Mouse (Mus musculus) lung, adult 2 months (tissue): ENCODE results near the gene Tubgcp5. TPM values are rescaled to one million over a fixed set of nuclear protein-coding genes. Genes with fewer than 3 reads are reported as not detected.

Source experiments
- DNase-seq: peaks from one replicate; pipeline ENCODE4 v3.0.0; 2022
- H3K4me1 ChIP-seq: fragments of 200-500 bp; 2 replicates; pipeline ENCODE4 v1.6.1; 2011; ENCODE audit warnings: low read length; ENCODE audit not compliant: control insufficient read depth, insufficient read depth
- H3K4me3 ChIP-seq: fragments of 200-500 bp; replicated peaks from 2 replicates; pipeline ENCODE3; 2011; ENCODE audit warnings: low read depth, mild to moderate bottlenecking, control low read depth, low read length; ENCODE audit errors: extremely low read depth
- CTCF ChIP-seq: fragments of 200-500 bp; IDR thresholded peaks from 2 replicates; pipeline ENCODE4 v1.5.1; 2011; ENCODE audit warnings: mild to moderate bottlenecking, low read length, control low read depth; ENCODE audit not compliant: insufficient read depth
- POLR2A ChIP-seq: fragments of 200-500 bp; IDR thresholded peaks from 2 replicates; pipeline ENCODE4 v1.6.1; 2011; ENCODE audit warnings: low read depth, mild to moderate bottlenecking, control low read depth, low read length, borderline replicate concordance; ENCODE audit errors: extremely low read depth
- WGBS: fragments of 180-500 bp; shearing (Covaris S2); methylation state at CpG from one replicate; pipeline ENCODE4 v1.1.7; 2018; 5-methylcytosine and 5-hydroxymethylcytosine counted together
- polyA plus RNA-seq: library from polyadenylated mRNA; depleted of rRNA; stranded (reverse); fragments of >200 nt; gene quantifications from 2 replicates; pipeline ENCODE4 v1.2.3, GENCODE M21; 2012

The Tubgcp5 gene
- polyA plus RNA-seq, 1 experiment, result 3.6 TPM

GRCm38 (mm10) chr7:55846606-55847312, 52.8 kb downstream of the Tubgcp5 start:
- Histone ChIP-seq H3K4me1 (peaks cover 10% of the 10 kb centered on the region), H3K4me3 (no peak overlapping the region)
- no peak for DNase-seq
- 43% methylated on average over 9 of the region's 9 CpGs for WGBS
- no peak for TF ChIP-seq CTCF
- no peak for TF ChIP-seq POLR2A

GRCm38 (mm10) chr7:55849948-55850571, 56.1 kb downstream of the Tubgcp5 start:
- no peak for TF ChIP-seq POLR2A
- no peak for TF ChIP-seq CTCF
- DNase-seq, result no peak
- H3K4me3 ChIP-seq, result no peak overlapping the region
- peaks cover 18% of the 10 kb centered on the region for H3K4me1 ChIP-seq
- WGBS, result 60% methylated on average over 14 of the region's 14 CpGs

- Histone ChIP-seq H3K4me3 (no peak overlapping the region), H3K4me1 (peaks cover 18% of the 10 kb centered on the region)
- TF ChIP-seq POLR2A (no peak), CTCF (no peak)
- WGBS, result 19% methylated on average over 3 of the region's 3 CpGs
- no peak for DNase-seq
These were observed 58.8 kb downstream of the Tubgcp5 start for GRCm38 (mm10) chr7:55852787-55853186.

GRCm38 (mm10) chr7:55855597-55855996, 61.6 kb downstream of the Tubgcp5 start:
- Histone ChIP-seq H3K4me3 (no peak overlapping the region), H3K4me1 (peaks cover 25% of the 10 kb centered on the region)
- no peak for DNase-seq
- WGBS, result 59% methylated on average over 3 of the region's 3 CpGs
- TF ChIP-seq CTCF (no peak), POLR2A (no peak)

DNA sequence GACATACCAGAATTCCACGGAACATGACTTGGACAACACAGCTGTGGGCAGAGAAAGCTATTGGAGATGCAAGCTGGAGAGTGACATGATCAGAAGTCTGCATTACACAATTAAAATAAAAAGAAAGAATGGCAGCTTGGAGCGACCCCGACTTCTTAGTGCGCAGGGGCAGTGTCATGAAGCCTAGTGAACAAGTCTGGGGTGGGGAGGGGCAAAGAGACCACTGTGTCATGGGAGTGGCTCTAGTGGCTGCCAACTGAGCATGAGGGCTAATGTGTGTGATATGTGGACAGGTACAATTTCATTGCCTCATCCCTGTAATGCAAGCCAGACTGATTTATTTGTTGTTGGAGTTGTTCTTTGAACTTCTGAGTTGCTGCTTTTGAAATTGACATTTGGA, 62.8 kb downstream of the Tubgcp5 start:
- no peak for TF ChIP-seq POLR2A
- TF ChIP-seq CTCF, result no peak
- DNase-seq, result no peak
- H3K4me1 ChIP-seq, result peaks cover 21% of the 10 kb centered on the region
- 92% methylated on average over 4 of the region's 4 CpGs for WGBS
- H3K4me3 ChIP-seq, result no peak overlapping the region

GRCm38 (mm10) chr7:55857729-55858128, 63.8 kb downstream of the Tubgcp5 start:
- no peak for TF ChIP-seq POLR2A
- no peak for TF ChIP-seq CTCF
- H3K4me1 ChIP-seq, result peaks cover 17% of the 10 kb centered on the region
- H3K4me3 ChIP-seq, result no peak overlapping the region
- WGBS, result 44% methylated on average over 2 of the region's 2 CpGs
- DNase-seq, result no peak

- Histone ChIP-seq H3K4me3 (no peak overlapping the region), H3K4me1 (peaks cover 13% of the 10 kb centered on the region)
- 71% methylated on average over 3 of the region's 3 CpGs for WGBS
- TF ChIP-seq CTCF (no peak), POLR2A (no peak)
- no peak for DNase-seq
These were observed 65.0 kb downstream of the Tubgcp5 start for GRCm38 (mm10) chr7:55858836-55859517.

DNA sequence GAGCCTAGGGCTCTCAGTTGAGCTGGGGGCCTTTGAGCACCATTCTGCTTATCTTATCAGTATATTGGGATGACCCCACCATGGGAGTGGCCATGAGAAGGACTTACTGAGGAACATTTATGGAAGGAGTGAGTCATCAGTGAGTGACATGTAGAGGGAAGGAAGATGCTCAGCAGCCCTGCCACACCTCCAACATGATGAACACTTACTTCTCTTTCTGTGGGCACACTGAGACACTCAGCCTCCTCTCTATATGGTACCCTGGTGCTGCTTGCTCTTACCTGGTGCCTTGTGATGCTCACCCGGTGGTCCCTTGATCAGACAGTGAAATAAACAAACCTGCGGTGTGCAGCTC, 65.5 kb downstream of the Tubgcp5 start:
- TF ChIP-seq POLR2A (no peak), CTCF (no peak)
- no peak for DNase-seq
- Histone ChIP-seq H3K4me1 (peaks cover 13% of the 10 kb centered on the region), H3K4me3 (no peak overlapping the region)
- 75% methylated on average over 2 of the region's 2 CpGs for WGBS

DNA sequence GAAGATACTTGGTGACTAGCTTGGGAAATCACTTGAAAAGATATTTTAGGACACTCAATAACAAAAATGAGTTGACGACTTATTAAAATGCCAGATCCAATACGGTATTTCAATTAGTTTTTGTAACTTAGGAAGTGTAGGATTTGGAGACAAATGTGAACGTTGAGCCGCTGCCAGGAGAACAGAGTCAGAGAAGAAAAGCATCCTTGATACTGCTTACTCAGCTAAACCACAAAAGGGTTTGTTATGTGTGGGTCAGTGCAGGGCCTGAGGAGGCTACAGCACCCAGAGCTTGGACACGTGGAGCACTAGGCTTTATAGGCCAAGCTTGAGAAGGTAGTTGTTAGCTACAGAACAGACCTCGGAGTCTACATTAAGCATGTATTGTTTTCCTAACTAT, 66.0 kb downstream of the Tubgcp5 start:
- no peak overlapping the region for H3K4me3 ChIP-seq
- 73% methylated on average over 6 of the region's 6 CpGs for WGBS
- H3K4me1 ChIP-seq, result peaks cover 13% of the 10 kb centered on the region
- TF ChIP-seq CTCF (no peak), POLR2A (no peak)
- DNase-seq, result no peak

- TF ChIP-seq POLR2A, result no peak
- no peak for TF ChIP-seq CTCF
- WGBS, result 73% methylated on average over 4 of the region's 4 CpGs
- no peak for DNase-seq
- H3K4me3 ChIP-seq, result no peak overlapping the region
- H3K4me1 ChIP-seq, result peaks cover 10% of the 10 kb centered on the region
These were observed 67.2 kb downstream of the Tubgcp5 start for GRCm38 (mm10) chr7:55861175-55861574.
